Mouse (Mus musculus) 3T3-L1 (cell line): ENCODE data around the gene Ahr.

Experiments
- DNase-seq: peaks from one replicate; pipeline ENCODE4 v3.0.0-alpha.2; 2015; ENCODE audit warnings: low read depth, low spot score

Ahr gene

DNA sequence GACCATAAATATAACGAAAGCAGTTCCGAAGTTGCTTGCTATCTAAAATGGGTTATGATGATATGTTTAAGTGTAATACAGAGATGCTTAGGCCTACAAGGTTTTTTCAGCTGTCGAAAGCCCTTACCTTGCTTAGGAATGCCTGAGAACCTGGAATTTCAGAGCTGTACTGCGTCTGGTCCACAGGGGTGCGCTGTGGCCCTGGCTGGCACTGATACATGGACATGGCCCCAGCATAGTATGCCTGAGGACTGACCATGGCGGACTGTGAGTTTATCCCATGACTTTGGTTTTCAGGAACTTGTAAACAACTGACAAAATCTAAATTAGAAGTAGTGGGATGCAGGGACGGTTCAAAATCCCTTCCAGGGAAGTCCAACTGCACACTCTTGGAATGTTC is 31.3 kb downstream of the Ahr start:
- peak; percentile 52 for DNase-seq

DNA sequence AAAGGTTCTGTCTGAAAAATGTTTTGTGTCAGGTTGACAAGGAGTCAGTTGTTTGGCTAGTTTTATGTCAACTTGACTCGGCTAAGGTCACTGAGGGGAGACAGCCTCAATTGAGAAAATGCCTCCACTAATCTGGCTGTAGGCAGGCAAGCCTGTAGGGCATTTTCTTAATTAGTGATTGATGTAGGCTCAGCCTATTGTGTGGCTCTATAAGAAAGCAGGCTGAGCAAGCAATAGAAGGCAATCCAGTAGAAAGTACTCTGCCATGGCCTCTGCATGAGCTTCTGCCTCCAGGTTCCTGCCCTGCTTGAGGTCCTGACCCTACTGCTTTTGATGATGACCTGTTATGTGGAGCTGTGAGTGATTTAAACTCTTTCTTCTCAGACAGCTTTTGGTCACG is 33.4 kb downstream of the Ahr start:
- DNase-seq: no peak

DNA sequence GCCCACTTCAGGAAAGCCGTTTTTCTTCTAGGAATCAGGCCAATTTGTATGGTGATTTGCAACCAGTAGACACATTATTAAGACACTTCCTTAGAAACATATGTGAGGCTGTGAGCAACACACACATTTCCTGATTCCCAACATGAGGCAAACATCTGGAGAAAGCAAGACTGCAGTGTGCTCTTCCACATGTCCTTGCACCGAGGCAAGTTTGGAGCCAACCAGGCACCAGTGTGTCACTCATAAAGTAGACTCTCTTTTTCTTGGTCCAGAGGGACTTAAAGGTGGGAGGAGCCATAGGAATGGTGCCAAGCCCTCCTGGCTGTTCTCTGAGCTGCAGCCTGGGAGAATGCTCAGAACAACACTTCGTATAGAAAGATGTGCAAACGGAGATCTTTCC is 39.6 kb downstream of the Ahr start:
- DNase-seq: peak; percentile 80

DNA sequence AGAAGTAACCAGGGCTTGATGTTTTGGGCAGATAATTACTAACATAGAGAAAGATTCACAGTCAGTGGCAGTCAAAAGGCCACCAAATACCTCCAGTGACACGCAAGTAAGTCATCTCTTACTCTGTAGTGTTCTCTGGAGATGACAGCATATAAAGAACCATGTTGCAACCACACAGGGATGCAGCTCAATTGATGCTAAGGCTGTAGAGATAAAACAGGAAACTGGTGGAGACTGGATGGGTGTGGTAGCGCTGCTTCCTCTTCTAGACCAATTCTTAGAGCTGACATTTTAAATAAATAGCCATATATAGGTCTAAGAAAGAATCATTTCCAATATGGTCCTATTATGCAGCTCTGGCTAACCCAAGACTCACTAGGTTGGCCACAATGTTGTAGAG is 54.1 kb downstream of the Ahr start:
- DNase-seq: no peak

DNA sequence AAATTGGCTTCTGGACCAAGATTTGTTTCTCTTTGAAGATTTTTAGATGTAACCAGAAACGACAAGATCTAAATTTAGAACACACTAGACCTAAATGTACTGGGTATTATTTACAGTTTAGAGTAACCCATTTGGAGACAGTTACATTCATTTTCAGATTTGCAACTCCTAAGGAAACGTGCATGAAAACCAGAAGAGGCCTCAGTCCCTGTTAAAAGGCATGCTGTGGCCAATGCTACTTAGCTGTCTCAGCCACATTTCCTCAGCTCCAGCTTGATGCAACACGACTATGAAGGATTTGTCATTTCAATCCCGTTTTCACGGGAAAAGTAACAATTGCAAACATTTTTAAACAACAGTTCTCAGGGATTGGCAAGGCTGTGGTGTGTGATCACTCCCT is 55.9 kb downstream of the Ahr start:
- DNase-seq: peak; percentile 68

DNA sequence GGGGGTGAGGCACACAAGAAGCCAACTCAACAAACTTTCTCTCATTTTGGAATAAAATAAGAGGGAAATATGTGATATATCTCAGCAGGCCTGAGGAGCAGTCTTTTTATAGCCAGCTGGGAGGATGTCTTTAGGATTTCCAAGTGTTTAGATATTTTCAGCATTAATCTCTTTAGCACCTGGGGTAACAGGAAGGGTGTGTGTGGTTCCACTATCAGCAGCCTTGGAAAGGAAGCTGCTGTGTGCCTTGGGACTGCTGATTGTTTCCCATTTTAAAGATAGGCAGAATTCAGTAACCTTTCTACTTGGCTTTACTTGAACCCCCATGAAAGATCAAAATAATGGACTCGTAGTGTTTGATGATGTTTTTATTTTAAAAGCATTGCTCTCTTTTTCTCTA is 71.4 kb downstream of the Ahr start:
- no peak for DNase-seq

DNA sequence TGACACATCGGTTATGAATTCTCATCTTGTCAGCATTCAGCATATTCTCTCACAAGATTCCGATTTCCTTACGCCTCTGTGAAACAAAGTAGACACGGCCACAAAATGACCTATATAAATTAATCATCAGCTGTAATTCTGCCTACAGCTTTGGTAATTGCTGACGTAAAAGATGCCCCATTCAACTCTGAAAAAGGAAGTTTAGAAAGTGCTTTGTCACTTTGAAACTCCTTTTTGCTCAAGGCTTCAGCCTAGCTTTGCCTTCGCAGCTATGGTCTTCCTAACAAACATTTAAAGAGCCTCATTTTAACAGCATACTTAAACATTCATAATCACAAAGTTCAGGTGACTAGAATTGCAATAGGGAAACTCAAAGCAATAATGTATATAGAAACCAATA is 72.2 kb downstream of the Ahr start:
- DNase-seq: no peak

DNA sequence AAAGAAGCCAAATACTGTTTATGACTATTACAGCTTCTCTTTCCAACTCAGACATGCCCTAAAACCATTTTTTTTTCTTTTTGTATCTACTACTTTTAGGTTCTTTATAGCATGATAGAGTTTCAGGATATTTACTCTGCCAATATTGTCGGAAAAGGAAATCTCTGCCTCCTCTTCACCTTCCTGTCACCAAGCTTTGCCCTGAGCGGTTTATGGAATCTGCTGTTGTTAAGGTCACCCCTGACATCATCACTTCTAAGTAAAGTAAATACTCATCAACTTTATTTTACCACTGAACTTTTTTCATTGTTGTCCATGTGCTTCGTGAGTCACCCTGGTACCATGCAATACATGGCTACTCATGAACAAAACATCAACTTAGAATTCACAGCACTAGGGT is 75.2 kb downstream of the Ahr start:
- DNase-seq: peak; percentile 46
